Mouse (Mus musculus): ENCODE measurements around the gene Osbpl8. TPM values are rescaled to one million over a fixed set of nuclear protein-coding genes. Genes with fewer than 3 reads are reported as not detected.

Osbpl8 gene
- 65.9 to 78.3 TPM (median 74.2 TPM) in 4 replicates for total RNA-seq (2023; ENCODE audit: inconsistent age)

GRCm38 (mm10) chr10:111164304-111165218, at the start of gene Osbpl8:
Gene Osbpl8 (plus strand): TSS chr10:111164752.

GRCm38 (mm10) chr10:111298140-111299098, 133.9 kb downstream of the Osbpl8 start, which contains the start of gene Bbs10:
Gene Bbs10 (plus strand): TSS chr10:111298679.

Other genes starting within 250 kb of the Osbpl8 start
- gene Csrp2, start 245.0 kb upstream of the Osbpl8 start, total RNA-seq (2023; ENCODE audit: inconsistent age) = 16.3 to 23.1 TPM (median 16.6 TPM) in 4 replicates
- 55.9 to 78.6 TPM (median 66.4 TPM) in 4 replicates for gene Zdhhc17, start 154.6 kb upstream of the Osbpl8 start, total RNA-seq (2023; ENCODE audit: inconsistent age)
- gene Bbs10, start 133.9 kb downstream of the Osbpl8 start, total RNA-seq (2023; ENCODE audit: inconsistent age) = 0.80 to 2.5 TPM (median 1.9 TPM) in 4 replicates

All from B cell, adult (primary cell).